In genomic region chr11:56064575-56064974, GRCm38 (mm10) we compare ENCODE assay signal across 30 mouse cellular contexts. TPM values are rescaled to one million over a fixed set of nuclear protein-coding genes. Genes with fewer than 3 reads are reported as not detected.
A peak's percentile ranks its signal among the peaks of the same experiment; 100 is the strongest.
DNase-seq lines count a peak whose midpoint lies in the region; ATAC-seq lines count a peak whose summit lies in the region.
"Had no signal": no experiment of that assay in that cellular context is flagged by ENCODE, and none has a peak within 500 bp of the region (broad histone marks: within the 10 kb centered on the region; RNA-seq: fewer than 3 reads in every experiment).

No protein-coding gene starts in this region.

- DNase-seq in kidney, adult 11 months: no peak
- DNase-seq in layer of hippocampus, adult 9-11 months: no peak
- DNase-seq in thymus, postnatal 10 days (ENCODE audit: low spot score in 2 of 2): no peak
- no peak for DNase-seq in right cerebral cortex, adult 18-20 months
- DNase-seq: adrenal gland, postnatal 36 days; B cell, adult 2 months; cerebellum, adult 11 months; cerebellum, postnatal 10 days; gastrocnemius, postnatal 14 days; liver; lung, adult 2 months; thymus, postnatal 36 days had no signal

- H3K4me1 ChIP-seq in kidney, embryonic 14.5 days (ENCODE audit: control insufficient read depth, insufficient read depth, low read length): no peaks in the 10 kb centered on the region
- H3K4me1 ChIP-seq in intestine, embryonic 16.5 days (ENCODE audit: control insufficient read depth, insufficient read depth, low read length): peaks cover 9% of the 10 kb centered on the region
- no peaks in the 10 kb centered on the region for H3K4me1 ChIP-seq in stomach, embryonic 16.5 days (ENCODE audit: control insufficient read depth, insufficient read depth, low read length)
- H3K4me1 ChIP-seq: forebrain, embryonic 13.5 days; kidney, embryonic 15.5 days; midbrain, embryonic 15.5 days; neural tube, embryonic 12.5 days had no signal

- H3K9ac ChIP-seq in kidney, embryonic 14.5 days (ENCODE audit: low read depth, low read length): no peak overlapping the region
- H3K9ac ChIP-seq in intestine, embryonic 16.5 days (ENCODE audit: low read depth, low read length): no peak overlapping the region
- no peak overlapping the region for H3K9ac ChIP-seq in stomach, embryonic 16.5 days (ENCODE audit: low read length)
- H3K9ac ChIP-seq: forebrain, embryonic 13.5 days; hindbrain, embryonic 12.5 days; kidney, embryonic 15.5 days; midbrain, embryonic 15.5 days; neural tube, embryonic 12.5 days had no signal

- H3K27me3 ChIP-seq in kidney, embryonic 14.5 days (ENCODE audit: control insufficient read depth, insufficient read depth, low read length): no peaks in the 10 kb centered on the region
- H3K27me3 ChIP-seq in intestine, embryonic 16.5 days (replicated peaks; ENCODE audit: control insufficient read depth, insufficient read depth, low read length): no peaks in the 10 kb centered on the region
- H3K27me3 ChIP-seq in stomach, embryonic 16.5 days (ENCODE audit: control insufficient read depth, insufficient read depth, low read length): no peaks in the 10 kb centered on the region
- H3K27me3 ChIP-seq: forebrain, embryonic 13.5 days; hindbrain, embryonic 12.5 days; kidney, embryonic 15.5 days; midbrain, embryonic 15.5 days; neural tube, embryonic 12.5 days; Patski had no signal

- ATAC-seq in kidney, embryonic 14.5 days (ENCODE audit: low FRiP score, low TSS enrichment): peak; percentile 46; the same call in 1 of the 2 replicates
- peak; percentile 68 for ATAC-seq in common myeloid progenitor, adult 5-6 weeks (replicated peaks; ENCODE audit: low read depth, poor library complexity, severe bottlenecking)
- peak; percentile 91 for ATAC-seq in intestine, embryonic 16.5 days
- peak; percentile 74 for ATAC-seq in stomach, embryonic 16.5 days (ENCODE audit: insufficient read depth, low FRiP score)
- ATAC-seq: forebrain, embryonic 13.5 days; midbrain, embryonic 15.5 days; Patski had no signal

- no peak overlapping the region for H3K4me3 ChIP-seq in kidney, embryonic 14.5 days (ENCODE audit: low read length)
- no peak overlapping the region for H3K4me3 ChIP-seq in intestine, embryonic 16.5 days (ENCODE audit: low read length)
- no peak overlapping the region for H3K4me3 ChIP-seq in stomach, embryonic 16.5 days (replicated peaks; ENCODE audit: low read length)
- H3K4me3 ChIP-seq: forebrain, embryonic 13.5 days; hindbrain, embryonic 12.5 days; kidney, embryonic 15.5 days; left cerebral cortex, adult 2 months; limb, embryonic 10.5 days; midbrain, embryonic 15.5 days; neural tube, embryonic 12.5 days had no signal

- 42% methylated on average over 4 of the region's 4 CpGs for WGBS in kidney, embryonic 14.5 days
- 45% methylated on average over 4 of the region's 4 CpGs for WGBS in intestine, embryonic 16.5 days
- 44% methylated on average over 4 of the region's 4 CpGs for WGBS in stomach, embryonic 16.5 days

- no peak overlapping the region for H3K4me2 ChIP-seq in kidney, embryonic 14.5 days (replicated peaks; ENCODE audit: low read depth, low read length)
- H3K4me2 ChIP-seq in intestine, embryonic 16.5 days (ENCODE audit: low read depth, low read length): no peak overlapping the region; the same call in 1 of the 2 replicates
- no peak overlapping the region for H3K4me2 ChIP-seq in stomach, embryonic 16.5 days (ENCODE audit: low read depth, low read length)
- H3K4me2 ChIP-seq: forebrain, embryonic 13.5 days; heart, embryonic 11.5 days; hindbrain, embryonic 12.5 days; kidney, embryonic 15.5 days; midbrain, embryonic 15.5 days; neural tube, embryonic 12.5 days had no signal

- no peaks in the 10 kb centered on the region for H3K36me3 ChIP-seq in kidney, embryonic 14.5 days (ENCODE audit: control insufficient read depth, insufficient read depth, low read length)
- H3K36me3 ChIP-seq in intestine, embryonic 16.5 days (ENCODE audit: control insufficient read depth, insufficient read depth, low read length): no peaks in the 10 kb centered on the region
- no peaks in the 10 kb centered on the region for H3K36me3 ChIP-seq in stomach, embryonic 16.5 days (ENCODE audit: control insufficient read depth, insufficient read depth, low read length)
- H3K36me3 ChIP-seq: G1E; hindbrain, embryonic 12.5 days; kidney, embryonic 15.5 days; limb, embryonic 10.5 days; midbrain, embryonic 15.5 days; neural tube, embryonic 12.5 days had no signal

- H3K9me3 ChIP-seq in kidney, embryonic 14.5 days (ENCODE audit: control insufficient read depth, low read length): no peaks in the 10 kb centered on the region
- H3K9me3 ChIP-seq in intestine, embryonic 16.5 days (ENCODE audit: control insufficient read depth, low read length): no peaks in the 10 kb centered on the region
- H3K9me3 ChIP-seq in stomach, embryonic 16.5 days (replicated peaks; ENCODE audit: control insufficient read depth, low read length): no peaks in the 10 kb centered on the region
- H3K9me3 ChIP-seq: forebrain, embryonic 13.5 days; hindbrain, embryonic 12.5 days; kidney, embryonic 15.5 days; limb, embryonic 10.5 days; midbrain, embryonic 15.5 days; neural tube, embryonic 12.5 days had no signal

- no peak overlapping the region for H3K27ac ChIP-seq in kidney, embryonic 14.5 days (ENCODE audit: low read depth, low read length)
- peak overlapping the region; percentile 84 for H3K27ac ChIP-seq in intestine, embryonic 16.5 days (ENCODE audit: low read length)
- no peak overlapping the region for H3K27ac ChIP-seq in stomach, embryonic 16.5 days (ENCODE audit: low read length)
- H3K27ac ChIP-seq: forebrain, embryonic 13.5 days; hindbrain, embryonic 12.5 days; kidney, embryonic 15.5 days; left cerebral cortex, adult 2 months; limb, embryonic 10.5 days; midbrain, embryonic 15.5 days; neural tube, embryonic 12.5 days had no signal

RNA-seq across cellular contexts. Expression of gene Nmur2, which starts 23.8 kb away (rescaled TPM):
- polyA plus RNA-seq in kidney, embryonic 14.5 days (2014; fragmentation: Nextera tagmentation; extraction: Ambion mirVana): not detected in 2 replicates
- total RNA-seq in common myeloid progenitor, adult 5-6 weeks (2017): not detected in 2 replicates
- polyA plus RNA-seq in intestine, embryonic 16.5 days (2015; fragmentation: Nextera tagmentation; extraction: Ambion mirVana): 0.61 and 0.78 TPM in 2 replicates
- 0.70 and 0.76 TPM in 2 replicates for polyA plus RNA-seq in stomach, embryonic 16.5 days (2015; fragmentation: Nextera tagmentation; extraction: Ambion mirVana)
- total RNA-seq: adrenal gland, adult 18-20 months; adrenal gland, postnatal 36 days; CH12.LX; gastrocnemius, postnatal 14 days; megakaryocyte-erythroid progenitor cell, adult 5-6 weeks had no signal
- polyA plus RNA-seq: G1E; heart, embryonic 11.5 days; heart, postnatal 0 days; hindbrain, embryonic 12.5 days; lung, adult 2 months; Patski had no signal
